Mouse (Mus musculus) testis, postnatal 14 days (tissue): ENCODE data around the gene Inpp5b.

Experiments
- DNase-seq: peaks from one replicate; pipeline ENCODE4 v3.0.0; 2021; ENCODE audit warnings: low spot score

Gene Inpp5b

DNA sequence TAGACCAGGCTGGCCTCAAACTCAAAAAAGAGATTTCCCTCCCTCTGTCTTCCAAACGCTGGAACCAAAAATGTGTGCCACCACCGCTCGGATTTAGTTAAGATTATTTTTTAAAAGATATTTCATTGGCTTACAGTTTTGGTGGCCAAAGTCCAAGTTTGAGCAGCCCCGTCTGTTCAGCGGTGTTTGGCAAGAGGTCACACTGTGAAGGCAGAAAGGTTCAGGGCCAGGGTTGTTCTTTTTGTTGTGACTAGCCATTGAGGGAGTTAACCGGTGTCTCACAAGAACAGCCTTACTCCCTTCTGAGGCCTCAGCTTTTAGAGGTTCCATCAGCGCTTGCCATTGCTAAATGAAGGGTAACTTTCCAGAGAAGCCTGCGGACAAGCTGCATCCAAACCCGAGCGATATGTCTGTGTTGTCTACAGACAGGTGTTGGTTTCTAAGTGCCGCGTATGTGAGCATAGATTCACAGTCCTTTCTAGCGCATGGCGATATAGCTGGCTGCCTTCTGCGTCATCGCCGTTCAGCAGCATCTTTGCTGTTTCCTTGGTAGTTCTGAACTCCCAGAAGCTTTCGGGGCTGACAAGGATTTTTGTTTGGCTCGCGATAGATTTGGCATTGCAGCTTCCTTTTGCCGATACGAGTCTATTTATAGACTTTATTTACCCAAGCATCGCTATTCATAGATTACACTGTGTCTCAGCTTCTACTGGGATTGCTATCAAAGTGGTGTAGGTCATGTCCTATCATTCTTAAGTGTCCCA is 24.3 kb downstream of the Inpp5b start:
- DNase-seq, result no peak

DNA sequence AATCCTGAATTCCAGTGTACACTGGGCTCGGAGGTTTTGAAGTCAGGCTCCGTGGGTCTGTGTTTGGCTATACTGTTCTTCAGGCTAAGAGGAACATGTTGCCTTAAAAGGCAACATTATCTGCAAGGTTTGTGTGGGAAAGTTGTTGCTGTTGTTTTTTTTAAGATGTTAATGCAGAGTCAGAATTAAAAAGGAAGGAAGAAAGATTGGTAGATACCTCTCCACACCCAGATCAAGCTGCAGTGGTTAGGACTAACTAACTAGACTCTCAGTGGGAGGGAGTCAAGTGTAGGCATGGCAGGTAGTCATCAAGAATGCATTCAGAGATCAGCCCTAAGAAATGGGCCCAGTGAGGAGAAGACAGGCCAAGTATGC is 24.9 kb downstream of the Inpp5b start:
- DNase-seq, result no peak

DNA sequence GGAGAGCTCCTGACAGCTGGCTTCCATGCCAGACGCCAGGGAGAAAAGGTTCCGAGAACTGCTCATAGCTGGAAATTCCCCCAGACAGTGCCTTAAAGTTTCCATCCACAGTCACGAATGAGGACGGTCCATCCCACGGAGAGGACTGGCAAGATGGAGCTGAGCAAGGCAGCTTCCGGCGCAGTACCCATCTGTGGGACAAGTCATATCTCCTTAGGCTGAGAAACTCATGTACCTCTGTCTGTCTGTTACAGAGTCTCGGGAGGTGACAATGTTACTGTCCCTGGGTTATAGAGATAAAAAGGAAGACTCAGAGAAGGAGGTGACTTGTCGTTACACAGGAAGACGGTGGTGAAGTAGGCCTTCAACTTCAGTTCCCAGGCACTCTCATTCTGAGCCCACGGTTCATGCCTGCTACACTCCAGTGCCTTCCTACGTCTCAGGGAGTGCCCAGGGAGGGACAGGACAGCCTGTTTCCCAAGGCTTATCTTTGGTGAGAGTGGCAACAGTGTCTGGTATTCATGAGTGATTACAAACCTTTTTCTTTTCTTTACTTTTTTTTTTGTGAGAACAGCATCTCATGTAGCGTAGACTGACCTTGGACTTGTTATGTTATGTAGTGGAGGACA is 27.4 kb downstream of the Inpp5b start:
- peak; percentile 83 for DNase-seq

DNA sequence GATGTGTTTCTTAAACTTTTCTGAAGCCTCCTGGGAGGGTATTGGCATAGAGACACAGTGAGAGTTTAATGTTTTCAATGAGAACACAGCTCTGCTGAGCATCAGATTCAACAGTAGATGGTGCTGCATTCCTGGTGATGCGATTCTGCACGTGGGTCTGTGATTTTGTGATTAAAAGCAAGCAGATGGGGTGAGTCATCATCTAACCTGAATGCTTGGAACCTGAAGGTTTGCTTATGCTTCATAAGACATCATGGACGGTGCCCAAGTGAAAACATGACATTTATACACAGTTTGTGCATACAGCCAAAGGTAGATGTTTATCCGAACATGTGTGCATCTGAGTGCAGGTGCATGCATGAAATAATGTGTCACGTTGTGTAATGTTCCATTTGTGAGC is 29.0 kb downstream of the Inpp5b start:
- no peak for DNase-seq

DNA sequence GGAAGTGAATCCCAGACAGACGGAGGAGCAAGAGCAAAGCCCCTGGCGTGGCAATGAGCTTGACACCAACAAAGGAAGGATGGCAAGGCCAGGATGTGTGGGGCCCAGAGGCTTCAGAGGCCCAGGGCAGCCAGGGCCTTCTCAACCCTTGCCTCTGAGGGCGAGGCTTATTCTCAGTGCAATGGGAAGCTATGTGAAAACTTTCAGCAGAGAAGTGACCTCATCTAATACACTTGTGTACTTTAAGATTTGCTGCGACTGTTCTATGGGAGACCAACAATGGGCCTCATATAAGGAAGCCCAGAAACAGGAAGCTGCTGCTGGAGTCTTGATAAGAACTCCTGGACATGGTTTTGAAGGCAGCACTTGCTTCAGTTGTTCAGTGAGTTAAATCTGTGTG is 30.5 kb downstream of the Inpp5b start:
- DNase-seq, result no peak

DNA sequence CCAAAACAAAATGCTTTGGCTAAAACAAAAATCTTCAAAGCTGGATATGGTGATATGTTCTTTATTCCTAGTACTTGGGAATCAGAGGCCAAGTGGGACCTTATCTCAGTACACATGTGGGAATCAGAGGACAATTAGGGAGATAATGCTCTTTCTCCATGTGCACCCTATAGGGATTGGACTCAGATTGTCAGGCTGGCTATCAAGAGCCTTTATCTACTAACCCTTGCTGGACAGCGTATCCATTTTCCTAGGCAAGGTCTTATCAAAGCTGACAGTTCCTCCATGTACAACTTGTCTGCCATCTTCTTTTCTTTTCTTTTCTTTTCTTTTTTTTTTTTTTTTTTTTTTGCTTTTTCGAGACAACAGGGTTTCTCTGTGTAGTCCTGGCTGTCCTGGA is 31.8 kb downstream of the Inpp5b start:
- no peak for DNase-seq

DNA sequence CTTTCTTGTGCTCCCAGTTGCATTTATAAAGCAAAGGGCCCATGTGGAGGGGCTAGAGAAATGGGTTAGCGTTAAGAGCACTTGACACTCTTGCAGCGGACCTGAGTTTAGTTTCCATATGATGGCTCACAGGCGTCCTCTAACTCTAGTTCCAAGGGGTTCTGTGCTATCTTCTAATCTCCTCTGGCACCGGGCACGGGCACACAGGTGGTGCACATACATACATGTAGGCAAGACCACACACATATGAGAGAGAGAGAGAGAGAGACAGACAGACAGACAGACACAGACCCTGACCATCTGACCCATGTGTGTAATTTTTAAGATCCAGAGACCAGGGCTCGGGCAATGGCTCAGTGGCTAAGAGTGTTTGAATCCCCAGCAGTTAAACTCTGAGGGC is 32.3 kb downstream of the Inpp5b start:
- no peak for DNase-seq

DNA sequence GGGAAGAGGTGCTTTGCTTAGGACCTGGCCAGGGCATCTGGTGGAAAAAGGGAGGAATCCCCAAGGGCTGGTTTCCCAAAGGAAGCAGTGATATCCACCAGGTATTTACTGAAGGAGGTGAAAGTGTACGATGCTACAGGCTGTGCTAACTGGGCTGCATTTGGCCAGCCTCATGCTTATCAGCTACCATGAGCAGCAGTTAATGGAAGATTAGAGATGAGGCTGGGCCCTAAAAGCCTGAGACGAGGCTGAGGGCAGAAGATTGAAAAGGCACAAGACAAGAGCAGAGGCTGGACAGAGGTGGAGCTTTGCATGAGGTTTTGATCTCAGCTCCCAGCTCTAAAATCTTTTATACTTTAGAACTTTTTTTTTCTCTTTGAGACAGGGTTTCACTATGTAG is 32.8 kb downstream of the Inpp5b start:
- DNase-seq, result no peak

DNA sequence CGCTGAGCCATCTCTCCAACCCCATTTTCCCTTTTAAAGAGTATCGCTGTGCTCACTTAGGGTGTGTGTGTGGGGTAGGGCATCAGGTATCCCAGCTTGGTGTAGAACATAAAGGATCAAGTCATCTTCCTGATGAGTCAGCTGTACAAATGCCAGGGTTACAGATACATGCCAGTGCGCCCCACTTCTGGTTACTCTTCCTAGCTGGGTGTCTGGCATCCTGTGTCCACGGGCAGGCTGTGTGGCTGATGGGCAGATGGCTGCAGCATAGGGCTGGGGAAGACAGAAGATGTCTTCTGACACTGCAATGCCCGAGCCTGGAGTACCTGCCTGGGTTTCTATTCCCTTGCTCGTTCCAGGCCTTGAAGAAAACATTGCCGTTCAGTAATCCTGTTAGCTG is 39.7 kb downstream of the Inpp5b start:
- no peak for DNase-seq

DNA sequence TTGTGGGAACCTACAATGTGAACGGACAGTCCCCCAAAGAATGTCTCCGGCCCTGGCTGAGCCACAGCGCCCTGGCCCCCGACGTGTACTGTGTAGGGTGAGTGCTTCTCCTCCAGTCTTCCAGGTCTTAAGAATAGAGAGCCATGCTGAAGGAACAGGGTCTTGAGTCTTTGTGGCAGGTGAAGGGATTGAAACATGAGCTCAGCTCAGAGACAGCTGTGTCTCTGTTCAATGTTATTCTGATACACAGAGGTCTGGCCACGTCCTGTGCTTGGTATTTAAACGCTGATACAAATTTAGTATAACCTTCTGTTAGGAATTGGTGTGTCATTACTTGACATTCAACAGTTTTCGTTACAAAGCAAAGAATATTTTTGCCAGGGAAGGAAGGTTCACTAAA is 40.7 kb downstream of the Inpp5b start:
- DNase-seq, result no peak

DNA sequence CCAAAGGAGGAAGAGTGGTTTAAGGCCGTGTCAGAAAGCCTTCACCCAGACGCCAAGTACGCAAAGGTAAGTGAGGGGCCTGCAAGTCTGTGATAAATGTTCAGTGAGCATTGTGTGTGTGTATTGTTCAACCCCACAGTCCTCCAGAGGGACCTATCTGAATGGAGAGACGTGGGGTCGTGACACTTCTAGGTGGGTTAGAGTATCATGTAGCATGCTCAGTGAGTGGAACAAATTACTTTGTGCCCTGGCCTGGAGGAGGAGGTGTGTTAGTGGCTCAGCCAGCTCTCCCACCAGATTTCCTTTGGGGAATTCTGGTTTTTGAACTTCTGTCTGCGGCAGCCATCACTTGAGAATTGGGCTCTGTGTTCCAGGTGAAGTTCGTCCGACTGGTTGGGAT is 42.3 kb downstream of the Inpp5b start:
- no peak for DNase-seq

DNA sequence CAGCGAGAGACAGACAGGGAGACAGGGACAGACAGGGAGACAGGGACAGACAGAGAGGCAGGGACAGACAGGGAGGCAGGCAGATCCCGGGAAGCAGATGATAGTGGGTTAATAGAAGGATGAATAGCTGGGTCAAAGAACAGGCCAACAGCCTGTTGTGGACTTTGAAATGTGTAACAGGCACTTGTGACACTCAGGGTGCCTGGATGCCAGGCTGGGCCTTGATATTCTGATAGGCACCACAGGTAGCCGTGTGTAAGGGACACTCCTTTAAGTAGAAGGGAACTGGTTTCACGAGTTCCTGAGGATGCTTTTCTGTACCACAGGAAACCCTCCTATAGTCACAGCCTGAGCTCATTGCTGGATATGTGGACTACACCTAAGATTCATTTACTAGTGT is 48.4 kb downstream of the Inpp5b start:
- no peak for DNase-seq

DNA sequence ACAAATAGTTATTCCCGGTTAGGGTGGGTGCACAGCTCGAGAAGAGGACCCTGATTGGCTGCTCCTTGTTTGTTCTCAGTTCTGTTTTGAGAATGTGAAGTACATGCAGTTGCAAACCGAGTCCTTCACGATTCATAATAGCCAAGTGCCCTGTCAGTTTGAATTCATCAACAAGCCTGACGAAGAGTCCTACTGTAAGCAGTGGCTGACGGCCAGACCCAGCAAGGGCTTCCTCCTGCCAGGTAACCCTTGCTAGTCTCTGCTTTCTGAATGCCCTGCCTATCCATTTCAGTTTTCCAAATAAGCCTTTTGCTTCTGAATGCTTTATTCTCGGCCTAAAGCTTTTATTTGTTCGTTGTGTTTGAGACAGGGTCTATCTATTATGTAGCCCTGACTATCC is 50.5 kb downstream of the Inpp5b start:
- DNase-seq, result no peak

DNA sequence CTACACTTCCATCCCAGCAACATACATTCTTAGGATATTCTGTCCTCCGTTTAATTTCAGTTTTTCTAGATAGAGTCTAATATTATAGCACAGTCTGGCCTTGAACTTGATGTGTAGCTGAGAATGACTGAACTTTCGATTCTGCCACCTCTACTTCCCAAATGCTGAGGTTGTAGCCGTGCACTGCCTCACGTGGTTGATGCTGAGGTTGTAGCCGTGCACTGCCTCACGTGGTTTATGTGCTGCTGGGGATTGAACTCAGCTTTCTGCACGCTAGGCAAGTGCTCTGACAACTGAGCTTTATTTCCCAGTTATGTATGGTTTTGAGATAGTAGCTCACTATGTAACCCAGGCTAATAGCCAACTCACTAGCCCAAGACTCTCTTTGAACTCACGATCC is 54.5 kb downstream of the Inpp5b start:
- no peak for DNase-seq

DNA sequence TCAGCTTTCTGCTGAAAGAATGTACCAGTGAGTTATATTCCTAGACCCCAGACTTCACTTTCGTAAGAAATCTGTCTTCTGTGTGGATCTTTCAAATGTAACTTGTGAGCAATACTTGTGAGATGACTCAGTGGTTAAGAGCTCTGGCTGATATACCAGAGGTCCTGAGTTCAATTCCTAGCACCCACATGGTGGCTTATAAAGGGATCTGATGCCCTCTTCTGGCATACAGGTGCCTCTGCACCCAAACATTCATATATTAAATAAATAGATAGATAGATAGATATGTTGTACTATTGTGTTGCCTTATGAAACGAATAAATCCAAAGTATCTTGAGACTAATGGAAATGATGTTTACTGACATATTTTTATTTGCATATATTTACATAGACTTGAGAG is 55.3 kb downstream of the Inpp5b start:
- DNase-seq, result no peak

DNA sequence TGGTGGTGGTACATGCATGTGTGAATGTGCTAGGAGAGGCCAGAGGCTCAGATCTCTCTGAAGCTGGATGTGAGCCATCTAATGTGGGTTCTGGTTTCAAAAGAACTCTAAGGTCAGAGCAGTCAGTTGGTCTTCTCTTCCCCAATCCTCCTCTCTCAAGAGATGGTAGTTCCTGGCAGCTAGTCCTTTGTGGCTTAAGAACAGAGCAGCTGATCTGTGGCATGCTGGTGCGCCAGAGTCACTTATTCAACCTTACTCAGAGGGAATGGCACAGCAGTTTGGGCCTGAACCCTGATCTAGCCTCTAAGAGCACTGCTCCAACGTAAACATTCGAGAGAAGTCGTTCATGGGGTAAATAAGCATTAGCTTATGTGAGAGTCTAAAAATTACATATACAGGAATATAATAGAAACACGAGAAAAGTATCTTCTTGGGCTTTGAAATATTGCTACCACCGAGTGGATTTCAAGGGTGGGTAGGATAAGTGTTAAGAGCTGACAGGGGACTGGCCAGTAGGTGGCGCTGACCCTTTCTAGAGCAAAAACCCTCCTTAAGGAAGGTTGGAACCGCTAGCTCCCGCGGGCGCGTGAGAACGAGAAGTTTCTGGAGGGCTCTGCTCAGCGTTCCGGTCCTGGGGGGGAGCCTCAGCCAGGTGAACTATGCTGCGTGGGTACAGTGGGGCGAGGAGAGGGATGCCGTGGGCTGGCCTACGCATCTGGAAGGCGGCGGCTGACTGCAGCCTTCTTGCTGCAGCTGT is 60.1 kb downstream of the Inpp5b start, which contains the start of gene Mtf1:
TSS of gene Mtf1 (plus strand) at position 553 of the 757 bp plus-strand sequence.
- peak; percentile 85 for DNase-seq

DNA sequence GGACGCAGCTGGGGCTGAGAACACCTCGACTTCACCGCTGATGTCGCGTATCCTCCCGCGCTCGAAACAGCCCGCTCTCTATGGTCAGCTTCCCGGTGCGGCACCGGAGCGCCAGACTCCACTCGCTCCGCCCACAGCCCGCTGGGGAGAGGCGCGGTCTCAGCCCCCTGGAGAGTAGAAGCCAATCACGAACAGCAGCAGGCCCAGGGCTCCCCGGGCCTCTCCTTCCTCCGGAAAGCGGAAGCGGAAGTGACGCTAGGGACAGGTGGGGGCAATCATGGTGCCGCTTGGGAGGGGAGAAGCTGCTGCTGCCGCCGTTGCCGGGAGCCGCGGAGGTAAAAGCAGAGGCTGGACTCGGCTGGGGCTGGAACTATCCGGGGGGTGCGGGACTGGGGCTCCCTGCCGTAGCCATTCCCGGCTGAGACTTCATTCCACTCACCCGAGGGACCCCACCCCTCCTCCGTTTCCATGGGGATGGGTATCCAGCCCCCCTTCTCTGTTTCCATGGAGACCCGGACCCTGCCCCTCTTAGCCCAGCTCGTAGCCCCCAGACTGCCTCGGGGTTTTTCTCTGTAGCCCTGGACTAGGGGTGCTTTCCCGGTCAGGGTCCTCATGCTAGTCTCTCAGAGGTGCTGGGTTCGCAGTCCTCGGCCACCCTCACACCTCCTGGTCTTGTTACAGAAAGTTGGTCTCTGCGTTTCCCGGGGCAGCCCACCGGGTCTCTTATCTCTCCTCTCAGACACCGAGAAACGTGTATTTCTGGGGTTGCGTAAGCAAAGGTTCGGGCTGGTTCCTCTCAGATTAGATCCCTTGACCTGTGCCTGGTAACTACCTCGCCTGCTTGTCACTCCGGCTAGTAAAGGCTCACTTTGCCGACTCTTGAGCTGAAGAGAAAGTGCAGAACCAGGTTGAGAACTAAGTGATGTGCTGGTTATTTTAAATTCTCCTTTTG is 60.9 kb downstream of the Inpp5b start:
- peak; percentile 96 for DNase-seq

DNA sequence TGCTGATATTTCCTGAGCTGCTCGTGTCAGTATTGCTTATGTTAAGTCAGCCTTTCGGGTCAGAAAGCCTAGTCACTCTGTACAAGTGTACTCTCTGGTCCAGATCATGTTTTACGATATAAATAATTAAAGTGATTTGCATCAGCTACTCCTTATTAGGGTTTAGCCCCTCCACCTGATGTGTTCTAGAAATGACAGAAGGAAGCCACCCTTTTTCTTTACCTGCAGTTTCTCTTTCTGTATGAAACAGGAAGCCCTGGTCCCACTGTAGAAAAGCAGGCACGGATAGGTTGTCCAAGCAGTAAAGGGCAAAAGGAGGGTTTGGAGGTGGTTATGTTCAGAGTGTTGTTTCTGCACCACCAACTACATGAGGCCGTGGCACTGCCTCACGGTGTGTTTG is 61.8 kb downstream of the Inpp5b start:
- no peak for DNase-seq

DNA sequence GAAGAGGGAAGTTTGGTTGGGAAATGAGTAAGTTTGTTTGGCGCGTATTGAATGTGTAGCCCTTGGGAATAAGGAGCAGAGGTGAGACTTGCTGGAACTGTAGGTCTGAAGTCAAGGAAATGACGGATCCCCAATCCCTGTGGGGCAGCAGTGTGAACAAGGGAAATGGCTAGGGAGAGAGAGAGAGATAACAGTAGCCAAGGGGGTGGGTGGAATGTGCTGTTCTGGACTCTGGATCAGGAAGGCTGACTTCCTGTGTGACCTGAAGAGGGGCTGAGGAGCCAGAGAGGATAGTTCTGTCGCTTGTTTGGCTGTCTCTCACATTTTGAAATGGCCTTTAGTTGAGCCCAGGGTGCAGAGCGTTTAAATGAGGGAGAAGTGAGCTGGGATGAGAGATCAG is 66.9 kb downstream of the Inpp5b start:
- DNase-seq, result no peak

DNA sequence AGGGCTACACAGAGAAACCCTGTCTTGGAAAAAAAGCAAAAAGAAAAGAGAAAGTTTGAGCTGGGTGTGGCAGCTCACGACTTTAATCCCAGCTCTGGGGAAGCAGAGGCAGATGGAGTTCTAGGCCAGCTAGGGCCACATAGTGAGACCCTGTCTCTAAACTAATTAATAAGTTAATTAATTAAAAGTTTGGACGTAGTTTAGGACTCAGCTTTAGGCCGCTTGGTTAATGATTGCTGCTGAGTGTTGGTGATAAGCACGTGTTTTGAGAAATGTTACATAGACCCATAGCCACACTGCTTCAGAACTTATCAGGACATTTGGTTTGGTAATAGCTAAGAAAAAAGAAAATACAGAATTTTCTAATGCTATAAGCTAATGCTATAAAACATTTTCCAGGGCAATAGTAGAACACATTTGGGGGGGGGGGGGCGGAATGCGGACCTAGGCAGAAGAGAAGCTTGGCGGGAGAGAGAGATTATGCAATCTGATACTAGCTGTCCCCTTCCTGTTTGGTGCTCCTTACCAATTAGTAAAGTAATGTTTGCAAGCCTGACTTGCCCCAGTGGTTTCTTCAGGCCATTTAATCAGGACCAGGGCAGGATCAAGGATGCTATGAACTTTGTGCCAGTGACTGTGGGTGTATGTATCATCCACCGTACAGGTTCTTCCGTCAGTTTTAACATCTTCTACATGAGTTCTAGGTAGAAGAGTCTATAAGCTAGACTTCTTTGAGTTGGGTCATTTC is 67.7 kb downstream of the Inpp5b start:
- no peak for DNase-seq

DNA sequence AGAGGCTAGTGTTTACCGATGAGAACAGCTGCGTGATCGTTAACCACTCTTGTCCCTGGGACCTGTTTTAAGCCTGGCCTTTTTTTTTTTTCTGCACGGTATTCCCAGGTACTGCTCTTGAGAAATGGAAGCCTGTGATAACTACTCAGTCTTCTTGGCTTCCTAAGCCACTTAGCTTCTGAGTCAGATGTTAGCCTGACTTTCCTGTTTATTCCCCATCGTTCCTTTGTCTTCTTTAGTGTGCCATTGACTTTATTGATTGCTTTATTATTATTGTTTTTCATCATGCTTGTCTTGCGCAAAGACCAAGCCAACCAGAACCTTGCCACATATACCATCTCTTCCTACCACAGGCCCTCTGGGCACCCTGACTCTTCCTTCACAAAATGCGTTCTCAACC is 68.4 kb downstream of the Inpp5b start:
- no peak for DNase-seq
